Mouse (Mus musculus): Measurements from ENCODE around the gene Syt7. TPM values are rescaled to one million over a fixed set of nuclear protein-coding genes. Genes with fewer than 3 reads are reported as not detected.

Syt7 gene
- polyA plus RNA-seq, 1 experiment from 2014 or later = 10.3 TPM

DNA sequence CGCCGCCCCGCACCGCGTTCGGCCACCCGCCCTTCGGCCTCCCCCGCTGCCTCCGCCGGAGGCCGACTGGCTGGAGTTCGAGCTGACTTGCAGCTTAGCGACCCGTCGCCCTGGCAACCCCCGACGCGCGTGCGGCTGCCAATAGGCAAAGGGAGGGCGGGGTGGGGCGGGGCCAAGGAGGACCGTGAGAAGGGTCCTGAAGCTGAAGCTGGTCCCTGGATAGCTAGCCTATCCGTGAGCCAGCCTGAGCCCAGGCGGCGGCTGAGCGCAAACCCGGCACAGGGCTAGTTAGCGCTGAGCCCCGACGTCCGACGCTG is 68.6 kb downstream of the Syt7 start:
- peak overlapping the region; percentile 91 for H3K4me2 ChIP-seq (ENCODE audit: low read length)
- H3K4me1 ChIP-seq (ENCODE audit: control insufficient read depth, insufficient read depth, low read depth, low read length) = peaks cover 12% of the 10 kb centered on the region
- H3K9ac ChIP-seq (ENCODE audit: low read depth, low read length) = peak overlapping the region; percentile 67
- WGBS = 1% methylated on average over 34 of the region's 34 CpGs
- H3K4me3 ChIP-seq (ENCODE audit: low read length) = peak overlapping the region; percentile 59
- H3K36me3 ChIP-seq (ENCODE audit: control insufficient read depth, insufficient read depth, low read length) = no peaks in the 10 kb centered on the region
- no peaks in the 10 kb centered on the region for H3K9me3 ChIP-seq (ENCODE audit: control insufficient read depth, low read length)
- peak overlapping the region; percentile 75; the same call in 1 of the 2 replicates for H3K27ac ChIP-seq (ENCODE audit: low read depth, low read length)
- H3K27me3 ChIP-seq (replicated peaks; ENCODE audit: control insufficient read depth, insufficient read depth, low read length) = peaks cover 38% of the 10 kb centered on the region
- ATAC-seq = peak; percentile 91

DNA sequence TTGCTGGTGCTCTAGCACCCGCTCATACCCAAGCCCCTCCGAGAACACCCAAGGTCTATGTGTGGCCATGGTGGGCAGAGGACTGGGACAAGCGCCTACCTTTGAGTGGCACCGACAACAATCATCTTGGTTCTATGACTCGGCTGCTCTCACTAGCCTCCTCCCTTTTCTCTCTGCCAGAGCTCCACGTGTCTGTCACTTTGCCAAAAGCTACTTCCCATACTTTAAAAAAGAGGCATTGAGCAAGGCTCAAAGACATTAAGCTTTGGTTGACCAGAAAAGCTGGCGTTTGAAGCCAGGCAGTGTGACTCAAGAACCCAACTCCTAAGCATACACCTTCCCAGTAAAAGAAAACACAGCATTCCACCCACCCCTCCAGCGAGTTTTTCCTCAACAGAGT is 69.2 kb downstream of the Syt7 start:
- H3K27me3 ChIP-seq (replicated peaks; ENCODE audit: control insufficient read depth, insufficient read depth, low read length) = peaks cover 42% of the 10 kb centered on the region
- ATAC-seq = peak; percentile 9; the same call in 1 of the 2 replicates

DNA sequence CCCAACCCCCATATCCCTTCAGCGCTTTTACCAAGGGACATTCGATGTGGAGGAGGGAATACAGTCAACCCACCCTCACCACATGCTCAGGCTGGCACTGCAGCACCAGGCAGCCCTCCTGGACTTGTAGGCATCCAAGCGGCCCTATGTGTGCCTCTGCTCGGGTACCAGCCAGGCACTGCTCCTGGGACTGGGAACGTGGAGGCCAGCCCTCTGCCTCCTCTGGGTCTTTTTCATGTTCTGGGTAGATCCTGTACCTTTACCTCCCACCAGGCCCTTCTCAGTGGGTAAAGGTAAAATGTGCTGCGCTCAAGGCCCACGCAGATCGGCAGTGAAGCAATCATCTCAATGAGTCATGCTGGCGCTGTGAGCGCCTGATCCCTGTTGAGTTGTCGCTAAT is 71.0 kb downstream of the Syt7 start:
- H3K27me3 ChIP-seq (replicated peaks; ENCODE audit: control insufficient read depth, insufficient read depth, low read length) = peaks cover 40% of the 10 kb centered on the region
- no peaks in the 10 kb centered on the region for H3K36me3 ChIP-seq (ENCODE audit: control insufficient read depth, insufficient read depth, low read length)
- no peak overlapping the region for H3K4me3 ChIP-seq (ENCODE audit: low read length)
- H3K4me2 ChIP-seq (ENCODE audit: low read length) = no peak overlapping the region
- H3K4me1 ChIP-seq (ENCODE audit: control insufficient read depth, insufficient read depth, low read depth, low read length) = peaks cover 12% of the 10 kb centered on the region
- WGBS = 34% methylated on average over 11 of the region's 11 CpGs
- no peaks in the 10 kb centered on the region for H3K9me3 ChIP-seq (ENCODE audit: control insufficient read depth, low read length)
- no peak for ATAC-seq
- no peak overlapping the region for H3K9ac ChIP-seq (ENCODE audit: low read depth, low read length)
- H3K27ac ChIP-seq (ENCODE audit: low read depth, low read length) = no peak overlapping the region

More for the DNA sequence above, 69.2 kb downstream of the Syt7 start:
- no peaks in the 10 kb centered on the region for H3K36me3 ChIP-seq (ENCODE audit: control insufficient read depth, insufficient read depth, low read length)
- H3K27ac ChIP-seq (ENCODE audit: low read depth, low read length) = no peak overlapping the region
- H3K4me1 ChIP-seq (ENCODE audit: control insufficient read depth, insufficient read depth, low read depth, low read length) = peaks cover 12% of the 10 kb centered on the region
- H3K9ac ChIP-seq (ENCODE audit: low read depth, low read length) = no peak overlapping the region
- peak overlapping the region; percentile 91 for H3K4me2 ChIP-seq (ENCODE audit: low read length)
- H3K4me3 ChIP-seq (ENCODE audit: low read length) = peak overlapping the region; percentile 59
- 23% methylated on average over 8 of the region's 8 CpGs for WGBS
- H3K9me3 ChIP-seq (ENCODE audit: control insufficient read depth, low read length) = no peaks in the 10 kb centered on the region

DNA sequence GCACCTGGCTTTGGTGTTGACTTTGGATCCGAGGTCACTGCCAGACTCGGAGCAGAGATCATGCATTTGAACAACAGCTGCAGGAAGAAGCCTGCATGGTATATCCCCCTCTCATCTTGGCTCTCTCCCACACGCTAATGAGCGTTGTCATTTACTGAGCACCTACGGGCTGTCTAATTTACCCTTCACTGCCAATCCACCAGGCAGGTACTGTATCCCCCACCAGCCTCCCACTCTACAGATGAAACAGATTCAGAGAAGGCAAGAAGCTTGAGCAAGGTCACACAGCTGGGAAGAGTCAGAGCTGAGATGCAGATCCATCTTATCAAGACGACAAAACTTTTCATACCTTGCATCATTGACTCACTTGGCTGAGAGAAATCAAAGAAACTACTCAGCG is 72.7 kb downstream of the Syt7 start:
- ATAC-seq = no peak
- H3K27me3 ChIP-seq (replicated peaks; ENCODE audit: control insufficient read depth, insufficient read depth, low read length) = peaks cover 28% of the 10 kb centered on the region
- 56% methylated on average over 7 of the region's 7 CpGs for WGBS

DNA sequence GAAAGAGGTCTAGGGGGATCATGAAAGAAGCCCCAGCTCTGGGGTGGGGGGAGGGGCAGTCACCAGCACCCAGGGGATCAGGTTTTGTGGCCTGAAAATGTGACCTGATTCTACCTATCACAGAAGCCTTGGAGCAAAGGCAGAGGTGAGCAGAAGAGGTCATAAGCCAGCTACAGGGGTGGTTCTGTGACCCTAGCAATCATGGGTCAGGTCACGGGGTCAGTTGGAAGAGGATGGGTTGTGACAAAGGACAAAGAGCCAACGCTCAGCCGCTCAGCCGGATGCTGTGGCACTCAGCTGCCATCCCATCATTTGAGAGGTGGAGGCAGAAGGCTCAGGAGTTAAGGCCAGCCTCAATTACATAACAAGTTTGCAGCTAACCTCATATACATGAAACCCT is 75.5 kb downstream of the Syt7 start:
- H3K4me3 ChIP-seq (ENCODE audit: low read length) = no peak overlapping the region
- H3K27ac ChIP-seq (ENCODE audit: low read depth, low read length) = no peak overlapping the region
- no peaks in the 10 kb centered on the region for H3K36me3 ChIP-seq (ENCODE audit: control insufficient read depth, insufficient read depth, low read length)
- H3K27me3 ChIP-seq (replicated peaks; ENCODE audit: control insufficient read depth, insufficient read depth, low read length) = peaks cover 16% of the 10 kb centered on the region
- H3K9ac ChIP-seq (ENCODE audit: low read depth, low read length) = no peak overlapping the region
- no peaks in the 10 kb centered on the region for H3K4me1 ChIP-seq (ENCODE audit: control insufficient read depth, insufficient read depth, low read depth, low read length)
- 15% methylated on average over 4 of the region's 4 CpGs for WGBS
- ATAC-seq = no peak
- no peak overlapping the region for H3K4me2 ChIP-seq (ENCODE audit: low read length)
- H3K9me3 ChIP-seq (ENCODE audit: control insufficient read depth, low read length) = no peaks in the 10 kb centered on the region

More for the DNA sequence above, 72.7 kb downstream of the Syt7 start:
- no peak overlapping the region for H3K4me3 ChIP-seq (ENCODE audit: low read length)
- H3K9ac ChIP-seq (ENCODE audit: low read depth, low read length) = no peak overlapping the region
- no peak overlapping the region for H3K27ac ChIP-seq (ENCODE audit: low read depth, low read length)
- peaks cover 10% of the 10 kb centered on the region for H3K4me1 ChIP-seq (ENCODE audit: control insufficient read depth, insufficient read depth, low read depth, low read length)
- H3K36me3 ChIP-seq (ENCODE audit: control insufficient read depth, insufficient read depth, low read length) = no peaks in the 10 kb centered on the region
- no peaks in the 10 kb centered on the region for H3K9me3 ChIP-seq (ENCODE audit: control insufficient read depth, low read length)
- H3K4me2 ChIP-seq (ENCODE audit: low read length) = no peak overlapping the region

DNA sequence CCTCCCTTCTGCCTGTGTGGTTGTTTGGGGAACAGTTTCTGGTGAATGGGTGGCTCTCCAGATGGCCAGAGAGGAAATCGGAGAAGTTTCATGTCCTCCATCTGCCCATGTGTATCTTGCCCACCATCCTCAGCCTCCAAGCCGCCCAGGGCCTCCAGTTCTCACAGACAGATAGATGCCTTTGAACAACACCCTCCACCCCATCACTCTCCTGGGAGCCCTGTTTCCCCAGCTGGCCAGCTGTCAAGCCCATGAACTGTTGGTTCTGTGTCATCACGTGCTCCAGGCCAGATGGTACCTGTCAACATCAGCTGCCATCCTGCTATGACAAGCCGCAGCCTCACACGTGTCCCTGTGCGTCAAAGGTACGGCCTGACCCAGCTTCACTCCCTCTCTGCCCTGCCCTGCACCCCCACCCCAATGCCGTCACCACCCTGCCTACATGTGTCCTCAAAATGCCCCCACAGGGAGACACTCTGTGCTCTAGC is 80.3 kb downstream of the Syt7 start:
- H3K4me1 ChIP-seq (ENCODE audit: control insufficient read depth, insufficient read depth, low read depth, low read length) = no peaks in the 10 kb centered on the region
- no peaks in the 10 kb centered on the region for H3K36me3 ChIP-seq (ENCODE audit: control insufficient read depth, insufficient read depth, low read length)
- no peaks in the 10 kb centered on the region for H3K9me3 ChIP-seq (ENCODE audit: control insufficient read depth, low read length)
- H3K4me2 ChIP-seq (ENCODE audit: low read length) = no peak overlapping the region
- peak; percentile 24; the same call in 1 of the 2 replicates for ATAC-seq
- no peak overlapping the region for H3K4me3 ChIP-seq (ENCODE audit: low read length)
- WGBS = 53% methylated on average over 8 of the region's 8 CpGs
- no peak overlapping the region for H3K9ac ChIP-seq (ENCODE audit: low read depth, low read length)
- H3K27ac ChIP-seq (ENCODE audit: low read depth, low read length) = no peak overlapping the region
- no peaks in the 10 kb centered on the region for H3K27me3 ChIP-seq (replicated peaks; ENCODE audit: control insufficient read depth, insufficient read depth, low read length)

DNA sequence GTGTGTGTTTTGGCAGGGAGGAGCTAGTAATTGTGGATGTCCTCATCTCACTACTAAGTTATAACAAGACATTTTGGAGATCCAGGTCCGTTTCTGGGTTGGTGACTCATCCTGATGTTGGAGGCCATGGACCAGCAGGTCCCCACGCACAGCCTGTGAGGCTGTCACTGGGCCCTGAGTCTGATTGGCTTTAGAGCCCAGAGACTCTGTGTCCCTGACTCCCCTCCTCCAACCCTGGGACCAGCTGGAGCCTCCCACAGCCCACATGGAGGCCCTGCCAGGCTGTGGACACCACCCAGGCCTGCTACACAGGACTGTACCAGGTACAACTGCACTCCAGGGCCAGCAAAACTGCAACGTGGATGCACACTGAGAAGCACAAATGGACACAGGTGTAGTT is 84.1 kb downstream of the Syt7 start:
- no peaks in the 10 kb centered on the region for H3K27me3 ChIP-seq (replicated peaks; ENCODE audit: control insufficient read depth, insufficient read depth, low read length)
- H3K9me3 ChIP-seq (ENCODE audit: control insufficient read depth, low read length) = no peaks in the 10 kb centered on the region
- H3K4me1 ChIP-seq (ENCODE audit: control insufficient read depth, insufficient read depth, low read depth, low read length) = no peaks in the 10 kb centered on the region
- 92% methylated on average over 3 of the region's 3 CpGs for WGBS
- H3K4me2 ChIP-seq (ENCODE audit: low read length) = no peak overlapping the region
- H3K9ac ChIP-seq (ENCODE audit: low read depth, low read length) = no peak overlapping the region
- no peak overlapping the region for H3K27ac ChIP-seq (ENCODE audit: low read depth, low read length)
- H3K36me3 ChIP-seq (ENCODE audit: control insufficient read depth, insufficient read depth, low read length) = no peaks in the 10 kb centered on the region
- no peak overlapping the region for H3K4me3 ChIP-seq (ENCODE audit: low read length)
- no peak for ATAC-seq

DNA sequence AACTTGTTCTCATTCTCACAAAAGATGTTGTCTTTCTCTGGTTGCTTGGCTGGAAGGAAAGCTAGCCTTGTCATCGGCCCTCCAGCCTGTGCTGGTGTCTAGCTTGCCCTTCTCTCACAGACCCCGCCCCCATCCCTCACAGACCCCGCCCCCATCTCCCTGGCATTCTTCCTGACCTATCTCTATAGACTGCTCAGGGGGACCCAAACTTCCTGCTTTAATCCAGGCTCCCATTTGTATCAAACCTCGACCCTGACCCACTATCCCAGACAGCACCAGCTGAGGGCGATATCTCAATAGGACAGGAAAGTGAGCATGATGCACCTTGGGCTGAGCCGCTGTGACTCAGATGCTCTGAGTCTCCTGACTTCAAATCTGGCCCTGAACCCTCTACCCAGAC is 84.9 kb downstream of the Syt7 start:
- 22% methylated on average over 6 of the region's 6 CpGs for WGBS
- H3K27ac ChIP-seq (ENCODE audit: low read depth, low read length) = no peak overlapping the region
- no peak overlapping the region for H3K4me3 ChIP-seq (ENCODE audit: low read length)
- no peaks in the 10 kb centered on the region for H3K27me3 ChIP-seq (replicated peaks; ENCODE audit: control insufficient read depth, insufficient read depth, low read length)
- H3K9me3 ChIP-seq (ENCODE audit: control insufficient read depth, low read length) = no peaks in the 10 kb centered on the region
- H3K4me1 ChIP-seq (ENCODE audit: control insufficient read depth, insufficient read depth, low read depth, low read length) = no peaks in the 10 kb centered on the region
- H3K9ac ChIP-seq (ENCODE audit: low read depth, low read length) = no peak overlapping the region
- no peak for ATAC-seq
- H3K4me2 ChIP-seq (ENCODE audit: low read length) = no peak overlapping the region
- no peaks in the 10 kb centered on the region for H3K36me3 ChIP-seq (ENCODE audit: control insufficient read depth, insufficient read depth, low read length)

DNA sequence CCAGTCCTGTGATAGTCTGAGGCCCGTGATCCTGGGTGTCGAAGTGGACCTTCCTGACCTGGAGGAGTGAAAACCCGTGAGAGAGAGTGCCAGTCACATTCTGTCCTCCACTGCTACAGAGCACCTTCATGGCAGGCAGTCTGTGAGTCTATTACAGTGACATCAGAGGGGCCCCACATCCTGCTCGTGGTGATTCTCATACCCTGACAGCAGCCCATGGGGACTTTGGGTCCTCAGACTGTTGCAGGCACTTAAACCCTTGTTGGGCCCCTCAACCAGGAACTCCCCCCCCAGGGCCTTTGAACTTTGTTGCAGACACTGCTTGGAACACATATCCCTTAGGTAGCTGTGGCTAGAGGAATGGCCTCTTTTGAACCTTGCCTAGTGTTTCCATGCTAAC is 90.7 kb downstream of the Syt7 start:
- Histone ChIP-seq H3K4me2 (ENCODE audit: low read length) (no peak overlapping the region), H3K4me3 (ENCODE audit: low read length) (no peak overlapping the region), H3K4me1 (ENCODE audit: control insufficient read depth, insufficient read depth, low read depth, low read length) (0 out of 2 replicates have a peak, but pooled peaks cover 3% of the 10 kb centered on the region), H3K36me3 (ENCODE audit: control insufficient read depth, insufficient read depth, low read length) (no peaks in the 10 kb centered on the region), H3K27me3 (replicated peaks; ENCODE audit: control insufficient read depth, insufficient read depth, low read length) (no peaks in the 10 kb centered on the region), H3K9me3 (ENCODE audit: control insufficient read depth, low read length) (no peaks in the 10 kb centered on the region), H3K27ac (ENCODE audit: low read depth, low read length) (no peak overlapping the region), H3K9ac (ENCODE audit: low read depth, low read length) (no peak overlapping the region)
- ATAC-seq = no peak
- WGBS = 79% methylated on average over 4 of the region's 4 CpGs

DNA sequence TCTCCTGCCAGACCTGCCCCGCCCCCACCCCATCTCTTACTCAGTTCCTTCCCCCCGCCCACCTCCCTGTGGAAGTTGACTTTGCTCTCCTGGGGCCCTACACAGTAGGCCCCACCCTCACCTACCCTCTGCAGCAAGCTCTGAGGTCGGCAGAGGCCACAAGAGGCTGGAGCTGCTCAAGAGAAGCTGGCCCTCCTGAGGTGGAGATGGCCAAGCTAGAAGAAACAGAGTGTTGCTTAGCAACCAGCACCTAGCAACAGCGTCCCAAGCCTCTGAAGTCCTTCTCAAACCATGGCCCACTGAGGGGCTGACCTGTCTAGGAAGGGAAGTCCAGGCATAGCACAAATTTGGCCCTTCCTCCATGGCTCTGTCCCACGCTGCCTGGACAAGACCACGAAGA is 93.8 kb downstream of the Syt7 start, which contains the start of gene Ppp1r32:
Gene Ppp1r32 (minus strand): TSS at position 226 of the 400 bp plus-strand sequence.
- no peaks in the 10 kb centered on the region for H3K36me3 ChIP-seq (ENCODE audit: control insufficient read depth, insufficient read depth, low read length)
- no peak within 1 kb of the TSS; the same call in 1 of the 2 replicates for H3K4me2 ChIP-seq (ENCODE audit: low read length)
- no peak within 1 kb of the TSS for H3K9ac ChIP-seq (ENCODE audit: low read depth, low read length)
- no peaks in the 10 kb centered on the region for H3K27me3 ChIP-seq (replicated peaks; ENCODE audit: control insufficient read depth, insufficient read depth, low read length)
- H3K4me3 ChIP-seq (ENCODE audit: low read length) = no peak within 1 kb of the TSS
- WGBS = 20% methylated on average over 6 of the region's 6 CpGs
- ATAC-seq = peak; percentile 79
- H3K4me1 ChIP-seq (ENCODE audit: control insufficient read depth, insufficient read depth, low read depth, low read length) = 0 out of 2 replicates have a peak, but pooled peaks cover 3% of the 10 kb centered on the region
- H3K27ac ChIP-seq (ENCODE audit: low read depth, low read length) = no peak within 1 kb of the TSS
- no peaks in the 10 kb centered on the region for H3K9me3 ChIP-seq (ENCODE audit: control insufficient read depth, low read length)

Data from hindbrain, embryonic 16.5 days (tissue).